Mouse (Mus musculus): ENCODE results near the gene Acsf2. TPM values are rescaled to one million over a fixed set of nuclear protein-coding genes. Genes with fewer than 3 reads are reported as not detected.

Gene Acsf2
- total and polyA plus RNA-seq, 3 experiments = 2.8 to 13.1 TPM; not detected in 1

- no peak for TF ChIP-seq USF2 (IDR thresholded peaks at IDR 0.05; ENCODE audit: borderline replicate concordance in 1 of 2, insufficient read depth in 1 of 2, low read depth in 1 of 2, low read length in 2 of 2)
- peak; percentile 27; the same call in 1 of the 2 replicates for TF ChIP-seq KAT2A (conservative IDR thresholded peaks at IDR 0.05; ENCODE audit: low read depth, low read length)
- peak; percentile 69 for TF ChIP-seq GATA1 (IDR thresholded peaks at IDR 0.05; ENCODE audit: low read depth, low read length)
- TF ChIP-seq BHLHE40 (IDR thresholded peaks at IDR 0.05; ENCODE audit: borderline replicate concordance, low read depth, low read length) = no peak; the same call in 1 of the 2 replicates
- TF ChIP-seq CHD1 (IDR thresholded peaks at IDR 0.05; ENCODE audit: low read depth, low read length) = peak; percentile 83; the same call in 1 of the 2 replicates
- no peak for TF ChIP-seq POLR2AphosphoS5 (IDR thresholded peaks at IDR 0.05; ENCODE audit: borderline replicate concordance, low read depth, low read length)
- TF ChIP-seq GABPA (IDR thresholded peaks at IDR 0.05; ENCODE audit: low read depth, low read length) = no peak
- TF ChIP-seq TBP (IDR thresholded peaks at IDR 0.05; ENCODE audit: low read depth, low read length) = peak; percentile 90
- peak; percentile 53 for TF ChIP-seq TAL1 (IDR thresholded peaks at IDR 0.05; ENCODE audit: low read length)
- TF ChIP-seq EP300 (IDR thresholded peaks at IDR 0.05; ENCODE audit: low read depth in 1 of 2, low read length in 2 of 2) = peak; percentile 79 to 85
- TF ChIP-seq RAD21 (IDR thresholded peaks at IDR 0.05; ENCODE audit: low read depth, low read length) = no peak
- TF ChIP-seq NELFE (IDR thresholded peaks at IDR 0.05; ENCODE audit: low read depth, low read length) = peak; percentile 43
These were observed 51.8 kb downstream of the Acsf2 start (continued) for GRCm38 (mm10) chr11:94549691-94550441.

- Histone ChIP-seq H3K27ac (ENCODE audit: control insufficient read depth, low read depth, low read length) (peak within 1 kb of the TSS; percentile 91), H3K4me3 (ENCODE audit: control insufficient read depth in 1 of 2, insufficient read depth in 1 of 2, low read depth in 2 of 2, low read length in 2 of 2) (peak within 1 kb of the TSS; percentile 74 to 75), H3K4me1 (ENCODE audit: control insufficient read depth in 1 of 2, insufficient read depth in 2 of 2, low read length in 2 of 2) (peaks cover 0 to 13% of the 10 kb centered on the region in 2 experiments; a peak in 2 of 4 replicates), H3K9ac (ENCODE audit: control insufficient read depth, low read depth, low read length, poor library complexity, severe bottlenecking) (peak within 1 kb of the TSS; percentile 80), H3K27me3 (ENCODE audit: control insufficient read depth in 1 of 2, insufficient read depth in 2 of 2, low read length in 2 of 2) (no peaks in the 10 kb centered on the region), H3K79me2 (ENCODE audit: control insufficient read depth, insufficient read depth, low read length, poor library complexity) (peaks cover 14% of the 10 kb centered on the region), H3K36me3 (ENCODE audit: control insufficient read depth in 1 of 2, insufficient read depth in 2 of 2, low read length in 2 of 2) (peaks cover 0 to 12% of the 10 kb centered on the region in 2 experiments; a peak in 2 of 4 replicates), H3K9me3 (replicated peaks; ENCODE audit: insufficient read depth, low read length) (no peaks in the 10 kb centered on the region)
- peak; percentile 99 for DNase-seq (ENCODE audit: low read depth, low spot score)
- no peak for TF ChIP-seq ZNF384 (IDR thresholded peaks at IDR 0.05; ENCODE audit: low read depth, low read length)
- TF ChIP-seq MYC (IDR thresholded peaks at IDR 0.05; ENCODE audit: low read depth, low read length) = peak; percentile 99
- no peak for TF ChIP-seq USF2 (IDR thresholded peaks at IDR 0.05; ENCODE audit: borderline replicate concordance in 1 of 2, insufficient read depth in 1 of 2, low read depth in 1 of 2, low read length in 2 of 2)
- peak in 1 of 2 experiments; percentile 53; a peak in 2 of 4 replicates for TF ChIP-seq EP300 (IDR thresholded peaks at IDR 0.05; ENCODE audit: low read depth in 1 of 2, low read length in 2 of 2)
- peak; percentile 69 for TF ChIP-seq USF1 (IDR thresholded peaks at IDR 0.05; ENCODE audit: low read depth, low read length)
- peak; percentile 56; the same call in 1 of the 2 replicates for TF ChIP-seq MAZ (IDR thresholded peaks at IDR 0.05; ENCODE audit: low read depth, low read length)
- no peak for TF ChIP-seq CHD2 (IDR thresholded peaks at IDR 0.05; ENCODE audit: low read length)
- TF ChIP-seq MYB (IDR thresholded peaks at IDR 0.05; ENCODE audit: low read depth, low read length) = 0 out of 2 replicates have a peak, but pooled peaks have one; percentile 9
- TF ChIP-seq ZMIZ1 (IDR thresholded peaks at IDR 0.05; ENCODE audit: low read depth, low read length) = peak; percentile 76
- no peak for TF ChIP-seq ZKSCAN1 (IDR thresholded peaks at IDR 0.05; ENCODE audit: low read depth, low read length)
- TF ChIP-seq HCFC1 (IDR thresholded peaks at IDR 0.05; ENCODE audit: low read depth, low read length) = peak; percentile 87
- TF ChIP-seq UBTF (IDR thresholded peaks at IDR 0.05; ENCODE audit: borderline replicate concordance, insufficient read depth, low read depth, low read length) = 0 out of 2 replicates have a peak, but pooled peaks have one; percentile 71
- peak; percentile 73 for TF ChIP-seq NELFE (IDR thresholded peaks at IDR 0.05; ENCODE audit: low read depth, low read length)
- peak; percentile 76 to 97 (median 79) for TF ChIP-seq CTCF (IDR thresholded peaks at IDR 0.05 in 2 of 3, conservative IDR thresholded peaks at IDR 0.05 in 1 of 3; ENCODE audit: control insufficient read depth in 1 of 3, insufficient read depth in 1 of 3, low read depth in 2 of 3, low read length in 3 of 3, poor library complexity in 1 of 3, severe bottlenecking in 1 of 3)
- peak; percentile 66 to 68; a peak in 3 of 4 replicates for TF ChIP-seq POLR2A (IDR thresholded peaks at IDR 0.05; ENCODE audit: control insufficient read depth in 1 of 2, insufficient read depth in 1 of 2, low read depth in 1 of 2, low read length in 2 of 2, poor library complexity in 1 of 2)
- TF ChIP-seq TBP (IDR thresholded peaks at IDR 0.05; ENCODE audit: low read depth, low read length) = peak; percentile 66
- peak; percentile 56 for TF ChIP-seq SMC3 (IDR thresholded peaks at IDR 0.05; ENCODE audit: low read depth, low read length)
- peak; percentile 99 for TF ChIP-seq BHLHE40 (IDR thresholded peaks at IDR 0.05; ENCODE audit: borderline replicate concordance, low read depth, low read length)
- TF ChIP-seq POLR2AphosphoS2 (IDR thresholded peaks at IDR 0.05; ENCODE audit: low read length) = peak; percentile 72
- 0 out of 2 replicates have a peak, but pooled peaks have one; percentile 36 for TF ChIP-seq ETS1 (IDR thresholded peaks at IDR 0.05; ENCODE audit: low read depth, low read length)
- TF ChIP-seq RAD21 (IDR thresholded peaks at IDR 0.05; ENCODE audit: low read depth, low read length) = peak; percentile 11
- TF ChIP-seq MAX (IDR thresholded peaks at IDR 0.05; ENCODE audit: low read length) = peak; percentile 95
- TF ChIP-seq MXI1 (IDR thresholded peaks at IDR 0.05; ENCODE audit: low read depth, low read length) = peak; percentile 97
- TF ChIP-seq SIN3A (IDR thresholded peaks at IDR 0.05; ENCODE audit: low read length) = peak; percentile 88
These were observed 52.6 kb downstream of the Acsf2 start, which contains the start of gene Rsad1 for GRCm38 (mm10) chr11:94548888-94549690. Gene Rsad1 (minus strand): TSS chr11:94549255.
